Mouse (Mus musculus) urinary bladder, postnatal 36 days (tissue): ENCODE results near the gene Rapgef1.

Experiments
- DNase-seq, 2 experiments: peaks; one replicate each; pipeline ENCODE4 v3.0.0; 2022; ENCODE audit warnings: low spot score in 2 of 2, mixed read lengths in 1 of 2

Rapgef1 gene

GRCm38 (mm10) chr2:29645071-29645628 lies 25.6 kb downstream of the Rapgef1 start:
- DNase-seq: no peak

DNA sequence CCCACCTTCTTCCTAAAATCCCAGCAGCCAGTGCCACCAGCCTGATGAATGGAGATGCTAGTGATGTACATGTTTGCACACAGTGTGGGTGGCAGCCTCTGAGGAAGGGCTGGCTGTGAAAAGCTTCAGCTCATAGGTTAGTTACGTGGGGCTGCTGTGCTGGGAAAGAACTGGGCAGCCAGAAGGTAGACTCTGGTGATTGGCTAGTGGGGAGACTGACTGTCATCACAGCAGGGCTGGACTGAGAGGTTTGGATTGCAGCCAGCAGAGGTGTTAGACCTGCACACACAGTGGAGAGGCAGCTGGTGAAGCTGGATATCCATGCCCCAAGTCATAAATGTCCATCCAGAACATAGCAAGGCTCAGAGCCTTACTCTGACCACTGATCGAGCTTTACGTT lies 27.1 kb downstream of the Rapgef1 start:
- no peak for DNase-seq

DNA sequence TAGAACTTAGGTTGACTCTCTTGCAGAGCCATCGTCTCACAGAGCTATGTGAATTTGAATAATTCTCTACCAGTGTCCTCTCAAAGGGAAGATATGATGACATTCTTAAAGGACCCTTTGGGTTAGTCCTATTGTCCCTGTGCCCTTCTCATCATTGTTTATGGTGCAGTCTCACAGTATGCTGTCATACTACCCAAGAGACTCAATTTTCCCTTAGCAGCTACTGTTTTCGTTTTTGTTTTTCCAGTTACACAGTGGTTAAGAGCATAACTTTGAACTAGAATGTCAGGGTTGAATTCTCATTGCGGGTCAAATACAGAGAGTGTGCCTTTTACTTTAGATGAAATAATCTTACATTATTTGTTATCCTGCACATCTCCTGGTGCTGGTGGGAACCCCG lies 27.6 kb downstream of the Rapgef1 start:
- DNase-seq: no peak

DNA sequence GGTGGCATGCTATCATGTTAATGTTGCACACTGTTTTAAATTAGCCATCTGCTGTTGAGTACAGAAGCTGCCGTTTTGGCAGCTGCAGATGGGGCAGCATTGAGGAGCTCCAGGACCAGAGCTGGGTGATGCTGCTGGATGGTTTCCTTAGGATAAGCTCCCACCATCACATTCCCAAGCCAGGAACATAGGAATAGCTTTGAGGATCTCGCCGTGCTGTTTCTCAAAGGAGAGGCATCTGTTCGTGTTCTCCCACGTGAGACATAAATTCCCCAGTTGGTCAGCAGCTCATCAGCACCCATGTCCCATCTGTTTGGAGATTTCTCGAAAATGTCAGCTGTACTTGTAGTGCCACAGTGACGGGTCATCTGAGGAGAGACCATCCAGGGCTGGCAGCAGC lies 28.3 kb downstream of the Rapgef1 start:
- DNase-seq: no peak

DNA sequence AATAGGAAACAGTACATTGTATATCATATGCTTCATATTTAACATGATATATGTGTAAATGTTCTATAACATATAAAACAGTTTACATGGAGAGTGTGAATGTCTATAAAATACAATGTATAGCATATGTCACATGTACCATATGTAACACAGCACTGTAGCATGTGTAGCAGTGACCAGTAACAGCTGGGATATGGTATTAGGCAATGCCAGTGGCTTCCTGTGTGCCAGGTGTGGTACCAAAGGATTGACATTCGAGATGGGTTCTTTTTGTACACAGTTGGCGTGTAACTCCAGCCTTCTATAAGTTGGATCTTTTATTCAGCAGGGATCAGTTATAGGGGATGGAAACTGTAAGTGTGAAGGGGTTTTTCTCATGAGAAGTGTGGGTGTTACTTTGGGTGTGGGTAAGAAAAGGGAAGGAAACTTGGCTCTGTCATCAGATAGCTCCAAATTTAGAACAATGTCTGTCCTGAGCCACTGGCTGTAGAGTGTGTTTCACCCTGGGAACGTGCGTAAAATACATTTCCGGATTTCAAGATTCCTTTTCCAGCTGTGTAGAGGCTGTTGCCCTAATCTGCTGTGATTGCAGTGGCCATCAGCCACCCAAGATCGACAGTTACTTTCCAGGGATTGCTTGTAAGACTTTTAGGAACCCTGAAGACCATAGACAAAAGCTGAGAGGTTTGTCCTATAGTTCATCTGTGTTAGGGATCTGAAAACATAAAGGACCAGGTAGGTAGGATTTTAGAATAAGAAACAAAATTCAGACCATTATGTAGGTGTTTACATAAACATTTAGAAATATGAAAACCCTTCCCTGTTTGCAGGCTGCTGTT lies 29.7 kb downstream of the Rapgef1 start:
- no peak for DNase-seq

- DNase-seq: no peak
Measured at GRCm38 (mm10) chr2:29649795-29650457, 30.4 kb downstream of the Rapgef1 start.

DNA sequence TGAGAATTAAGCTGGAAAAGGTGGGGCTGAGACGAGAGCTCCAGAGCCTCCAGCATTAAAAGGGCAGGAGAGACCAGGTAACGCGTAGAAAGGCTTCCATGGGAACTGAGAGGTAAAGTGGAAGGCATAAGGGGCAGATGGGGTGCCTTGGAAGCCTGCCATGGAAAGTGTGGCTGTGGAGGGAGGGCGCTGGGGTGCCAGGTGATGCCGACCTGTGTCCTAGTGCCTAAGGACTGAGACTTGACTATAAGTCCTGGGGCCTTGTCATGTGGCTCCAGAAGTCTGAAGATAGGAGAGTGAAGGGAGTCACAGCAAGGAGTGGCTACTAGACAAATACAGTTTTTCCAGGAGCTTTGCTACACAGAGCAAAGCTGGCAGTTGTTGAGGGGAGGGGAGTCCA lies 32.4 kb downstream of the Rapgef1 start:
- DNase-seq: no peak

GRCm38 (mm10) chr2:29655433-29655832 lies 35.9 kb downstream of the Rapgef1 start:
- DNase-seq: no peak

DNA sequence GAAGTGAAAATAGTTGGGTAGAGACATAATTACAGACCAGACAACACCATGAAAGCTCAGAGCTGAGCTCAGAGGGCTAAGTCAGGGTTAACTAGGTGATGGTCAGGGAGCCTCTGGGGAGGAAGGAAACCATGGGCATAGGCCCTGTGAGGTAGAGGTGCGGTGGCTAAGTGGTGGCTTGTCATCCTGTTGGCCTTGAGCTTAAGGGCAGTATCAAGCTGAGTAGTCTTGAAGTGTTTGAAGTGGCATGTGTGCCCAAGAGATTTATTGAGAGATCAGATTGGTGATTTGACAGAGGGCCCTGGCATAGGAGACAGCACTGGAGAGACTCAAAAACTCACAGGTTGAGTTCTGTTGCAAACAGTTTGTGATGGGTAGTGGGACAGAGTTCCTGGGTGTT lies 36.6 kb downstream of the Rapgef1 start:
- DNase-seq: no peak

DNA sequence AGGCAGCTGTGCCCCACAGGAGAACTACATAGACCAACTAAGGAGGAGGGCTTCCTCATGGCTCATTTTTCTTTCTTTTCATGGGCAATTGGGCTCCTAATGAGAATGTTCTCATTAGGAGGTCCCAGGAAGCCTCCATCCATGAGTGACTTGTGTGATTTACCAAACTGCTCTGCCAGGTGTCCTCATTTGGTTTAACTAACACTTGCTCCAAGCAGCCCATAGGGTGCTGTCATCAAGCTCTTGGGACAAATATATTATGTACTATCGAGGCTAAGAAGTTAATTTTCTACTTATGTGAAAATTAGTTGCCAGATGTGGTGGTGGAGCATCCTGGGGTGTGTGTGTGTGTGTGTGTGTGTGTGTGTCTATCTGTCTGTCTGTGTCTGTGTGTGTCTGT lies 37.6 kb downstream of the Rapgef1 start:
- DNase-seq: no peak

DNA sequence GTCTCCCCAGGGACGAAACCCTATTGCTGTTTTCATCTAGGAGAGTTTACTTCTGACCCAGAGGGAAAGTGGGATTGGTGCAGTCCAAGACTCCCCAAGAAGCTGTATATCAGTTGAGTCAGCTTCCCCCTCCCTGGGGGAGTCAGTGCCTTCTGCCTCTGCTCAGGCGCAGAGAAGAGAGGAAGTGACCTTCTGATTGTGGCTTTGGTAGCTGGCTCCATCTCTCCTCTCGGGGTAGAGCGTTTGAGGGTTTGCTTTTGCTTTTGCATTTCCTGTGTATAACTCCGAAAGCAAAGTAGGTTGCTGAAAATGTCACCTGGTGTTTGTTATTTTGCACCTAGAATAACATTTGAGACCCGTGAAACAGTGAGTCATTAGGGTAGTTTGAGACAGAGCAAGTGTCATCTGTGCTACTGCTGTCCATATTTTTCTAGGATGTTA lies 42.3 kb downstream of the Rapgef1 start:
- DNase-seq: peak in 1 of 2 experiments; percentile 33

DNA sequence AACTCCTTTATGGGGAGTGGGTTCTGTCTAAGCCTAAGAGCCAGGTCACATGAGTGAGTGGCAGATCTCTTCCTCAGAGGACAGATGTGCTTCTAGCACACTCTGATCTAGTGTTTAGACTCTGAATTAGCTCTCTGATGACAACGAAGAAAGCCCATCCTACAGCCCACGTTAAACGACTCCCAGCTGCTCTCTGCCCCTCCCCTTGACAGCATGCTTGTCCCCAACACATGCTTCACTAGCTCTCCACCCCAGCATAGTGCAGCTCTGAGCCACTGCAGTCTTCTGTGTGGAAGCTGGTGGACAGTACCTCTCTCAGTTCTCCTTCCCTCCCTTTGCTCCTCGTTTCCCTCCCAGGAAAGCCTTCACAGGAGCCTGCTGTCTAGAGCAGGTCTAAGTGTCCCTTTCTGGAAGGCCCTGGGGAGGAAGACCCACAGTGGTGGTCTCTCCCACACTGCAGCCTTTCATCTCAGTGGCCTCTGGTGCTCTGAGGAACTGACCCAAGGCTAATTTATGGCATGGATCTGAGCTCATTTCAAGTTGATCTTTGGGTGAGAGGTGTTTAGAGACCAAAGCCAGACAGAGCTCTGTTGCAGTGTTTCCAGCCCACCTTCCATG lies 43.8 kb downstream of the Rapgef1 start:
- DNase-seq: no peak

DNA sequence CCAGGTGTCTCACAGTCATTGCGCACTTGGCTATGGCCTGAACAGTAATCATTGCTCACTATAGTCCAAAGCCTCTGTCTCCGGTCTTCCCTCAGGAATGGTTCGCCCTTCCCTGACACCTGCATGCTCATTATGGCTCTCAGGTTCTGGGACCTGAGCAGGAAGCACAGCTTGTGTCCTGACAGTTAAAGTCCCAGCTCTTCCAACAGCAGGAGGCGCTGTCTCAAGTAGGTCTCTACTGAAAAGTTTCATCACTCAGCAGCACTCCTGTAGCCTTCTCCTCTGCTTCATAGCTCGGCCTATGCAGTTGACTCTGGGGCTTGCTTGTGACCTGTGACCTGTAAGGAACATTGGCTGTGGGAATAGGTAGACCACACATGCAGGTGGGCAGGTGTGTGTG lies 45.9 kb downstream of the Rapgef1 start:
- DNase-seq: no peak

- DNase-seq: peak in 1 of 2 experiments; percentile 45
Measured at GRCm38 (mm10) chr2:29666589-29666988, 47.1 kb downstream of the Rapgef1 start.

DNA sequence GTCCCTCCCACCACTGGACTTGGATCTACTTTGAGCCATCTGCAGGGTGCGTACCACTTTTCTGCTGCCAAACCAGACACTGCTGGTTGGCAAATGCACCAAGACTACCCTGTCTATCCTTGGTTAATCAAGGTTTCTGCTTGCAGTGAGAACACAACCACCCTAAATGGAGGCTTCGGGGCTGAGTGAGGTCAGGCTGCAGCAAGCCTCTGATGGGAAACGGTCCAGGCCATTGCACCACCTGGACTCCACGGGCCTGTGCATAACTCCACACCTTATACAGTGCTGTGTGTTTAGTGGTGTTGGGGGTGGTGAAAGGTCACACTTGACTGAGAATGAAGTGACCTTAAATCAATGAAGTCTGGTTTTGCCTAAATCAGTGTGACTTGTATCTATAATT lies 47.6 kb downstream of the Rapgef1 start:
- DNase-seq: no peak

GRCm38 (mm10) chr2:29668011-29668691 lies 48.6 kb downstream of the Rapgef1 start:
- DNase-seq: no peak

DNA sequence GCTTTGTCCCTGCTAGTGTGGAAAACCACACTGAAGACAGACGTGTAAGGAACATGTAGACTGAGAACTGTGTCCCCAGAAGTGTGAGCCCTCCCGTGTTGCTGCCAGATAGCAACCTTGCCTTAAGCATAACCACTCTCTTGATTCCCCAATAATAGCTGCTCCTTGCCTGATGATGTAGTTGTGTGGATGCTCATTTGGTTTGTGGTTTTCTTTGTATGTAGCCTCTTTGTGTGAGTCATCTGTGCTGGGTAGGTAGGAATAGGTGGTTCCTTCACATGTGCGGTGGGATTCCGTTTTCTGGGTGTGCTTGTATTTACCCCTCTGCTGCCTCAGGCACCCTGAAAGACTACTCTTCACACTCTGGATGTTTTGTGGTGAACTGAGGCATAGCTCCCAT lies 49.4 kb downstream of the Rapgef1 start:
- DNase-seq: no peak

DNA sequence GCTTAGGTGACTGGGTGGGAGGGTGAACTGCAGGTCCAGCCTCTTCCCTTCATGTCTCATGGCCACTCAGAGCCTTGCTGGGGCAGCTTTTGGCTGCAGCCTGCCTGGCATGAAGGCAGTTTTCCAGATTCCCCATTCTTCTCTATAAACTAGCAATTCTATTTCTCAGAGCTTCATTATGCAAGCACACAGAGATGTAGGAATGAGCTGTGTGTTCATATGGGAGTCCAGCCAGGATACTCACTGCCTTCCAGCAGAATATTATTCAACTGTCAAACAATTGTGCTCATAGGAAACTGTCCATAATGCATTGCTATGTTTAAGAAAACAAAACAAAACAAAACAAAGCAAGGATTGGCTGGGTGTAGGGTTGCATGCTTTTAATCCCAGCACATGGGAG lies 50.2 kb downstream of the Rapgef1 start:
- DNase-seq: no peak

DNA sequence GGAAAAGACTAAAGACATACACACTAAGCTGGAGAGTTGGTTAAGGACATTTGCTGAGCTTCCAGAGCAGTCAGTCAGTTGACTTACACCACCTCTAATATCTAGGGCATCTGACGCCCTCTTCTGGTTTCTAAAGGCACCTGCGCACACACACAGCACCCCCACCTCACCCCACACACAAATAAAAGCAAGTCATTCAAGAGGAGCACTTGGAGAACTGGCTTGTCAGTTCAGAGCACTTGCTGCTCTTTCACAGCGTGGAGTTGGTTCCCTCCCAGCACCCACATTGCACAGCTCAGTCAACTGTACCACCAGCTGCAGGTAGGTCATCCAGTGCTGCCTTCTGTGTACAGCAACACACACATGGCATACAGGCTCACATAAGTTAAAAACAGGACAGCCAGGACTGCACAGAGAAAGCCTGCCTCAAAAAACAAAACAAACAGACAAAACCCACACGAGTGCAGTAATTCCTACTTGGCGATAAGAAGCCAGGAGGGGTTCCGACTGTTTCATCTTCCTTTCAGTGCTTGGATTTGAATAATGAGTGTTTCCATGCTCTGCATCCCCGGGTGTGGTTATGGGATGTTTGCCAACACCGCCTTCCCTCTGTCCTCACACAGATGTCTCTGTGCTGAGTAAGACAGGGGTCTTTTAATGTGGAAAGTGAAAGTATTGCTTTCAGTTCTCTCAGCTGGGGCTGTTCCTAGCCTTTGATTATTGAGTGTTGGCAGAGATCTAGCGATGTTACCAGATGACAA lies 50.9 kb downstream of the Rapgef1 start:
- peak; percentile 25 to 38 for DNase-seq

DNA sequence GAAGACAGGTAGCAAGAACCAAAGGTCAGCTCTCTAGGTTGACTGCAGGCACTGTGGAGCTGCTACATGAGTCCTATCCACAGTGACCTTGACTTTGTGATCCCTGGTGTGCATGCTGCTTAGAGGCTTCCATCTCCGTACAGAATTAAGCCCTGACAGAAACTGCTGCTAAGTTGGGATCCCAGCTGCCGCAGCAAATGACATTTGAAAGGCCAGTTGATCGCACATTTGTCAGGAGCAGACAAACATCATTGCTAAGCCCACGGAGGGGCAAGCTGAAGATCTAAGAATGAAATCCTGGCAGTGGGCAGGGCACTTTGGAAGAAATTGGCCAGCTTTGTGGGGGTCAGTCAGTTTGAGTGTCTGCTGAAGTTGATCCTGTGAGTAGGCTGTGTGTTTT lies 51.9 kb downstream of the Rapgef1 start:
- no peak for DNase-seq

DNA sequence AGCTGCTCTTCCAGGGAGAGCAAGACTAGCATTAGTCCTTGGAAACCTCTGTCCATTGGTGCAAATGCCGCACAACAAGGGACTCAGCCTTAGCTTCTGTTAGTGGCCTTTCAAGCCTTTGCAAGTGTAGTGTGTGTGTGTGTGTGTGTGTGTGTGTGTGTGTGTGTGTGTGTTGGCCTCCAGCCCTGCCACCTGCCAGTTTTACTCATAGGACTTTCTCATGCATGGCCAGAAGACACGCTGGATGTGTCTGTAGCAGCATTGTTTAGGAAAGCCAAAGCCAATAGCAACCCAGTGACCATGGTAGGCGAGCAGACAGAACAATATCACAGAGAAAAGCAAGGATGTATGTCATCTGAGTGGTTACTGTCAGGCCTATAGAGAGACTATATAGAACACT lies 52.3 kb downstream of the Rapgef1 start:
- DNase-seq: no peak
